Mouse (Mus musculus) intestine, embryonic 15.5 days (tissue): ENCODE data around the gene Scgb1c1. TPM values are rescaled to one million over a fixed set of nuclear protein-coding genes. Genes with fewer than 3 reads are reported as not detected.

ENCODE experiments used
- ATAC-seq: fragments of 200-750 bp; cut with Nextera tagmentation; 2 replicates; pipeline ENCODE4 v1.8.0; 2017; ENCODE audit warnings: moderate TSS enrichment, moderate library complexity
- H3K27ac ChIP-seq: fragments of 300-500 bp; sonication (generic); 2 replicates; pipeline ENCODE4 v1.5.1; 2015; ENCODE audit warnings: mild to moderate bottlenecking, inconsistent platforms
- H3K27me3 ChIP-seq: fragments of 300-500 bp; sonication (generic); replicated peaks from 2 replicates; pipeline ENCODE4 v1.6.1; 2015; ENCODE audit warnings: inconsistent platforms
- H3K36me3 ChIP-seq: fragments of 300-500 bp; sonication (generic); 2 replicates; pipeline ENCODE4 v1.6.1; 2015; ENCODE audit warnings: inconsistent platforms
- H3K4me1 ChIP-seq: fragments of 300-500 bp; sonication (generic); replicated peaks from 2 replicates; pipeline ENCODE4 v1.6.1; 2015; ENCODE audit warnings: inconsistent platforms
- H3K4me2 ChIP-seq: fragments of 300-500 bp; sonication (generic); replicated peaks from 2 replicates; pipeline ENCODE4 v1.6.1; 2015; ENCODE audit warnings: mild to moderate bottlenecking, inconsistent platforms
- H3K4me3 ChIP-seq: fragments of 300-500 bp; sonication (generic); replicated peaks from 2 replicates; pipeline ENCODE4 v1.5.1; 2015; ENCODE audit warnings: inconsistent platforms
- H3K9ac ChIP-seq: fragments of 300-500 bp; sonication (generic); 2 replicates; pipeline ENCODE4 v1.6.1; 2015; ENCODE audit warnings: inconsistent platforms
- H3K9me3 ChIP-seq: fragments of 300-500 bp; sonication (generic); 2 replicates; pipeline ENCODE4 v1.6.1; 2016; ENCODE audit warnings: inconsistent platforms
- WGBS: fragments of 180-500 bp; shearing (Covaris S2); methylation state at CpG from one replicate; pipeline ENCODE4 v1.1.7; 2015; 5-methylcytosine and 5-hydroxymethylcytosine counted together
- polyA plus RNA-seq: library from polyadenylated mRNA; unstranded; fragments of >200 nt; fragmentation: Nextera tagmentation; extraction: Ambion mirVana; gene quantifications from 2 replicates; pipeline ENCODE4 v1.2.1, GENCODE M21; 2015

Gene Scgb1c1
- polyA plus RNA-seq, 1 experiment from 2014 or later: not detected

GRCm38 (mm10) chr7:140847755-140848580 lies 2.6 kb downstream of the Scgb1c1 start, which contains the start of gene Odf3:
TSS of gene Odf3 (plus strand) at chr7:140847805.
- no peak within 1 kb of the TSS for H3K9ac ChIP-seq
- WGBS: 58% methylated on average over 11 of the region's 11 CpGs

GRCm38 (mm10) chr7:140848591-140848990 lies 3.2 kb downstream of the Scgb1c1 start:
- Histone ChIP-seq H3K27me3 (peaks cover 2% of the 10 kb centered on the region; the same call in 1 of the 2 replicates), H3K36me3 (peaks cover 18% of the 10 kb centered on the region), H3K4me1 (0 out of 2 replicates have a peak, but pooled peaks cover 2% of the 10 kb centered on the region), H3K9ac (no peak overlapping the region), H3K4me3 (no peak overlapping the region), H3K27ac (no peak overlapping the region), H3K9me3 (no peaks in the 10 kb centered on the region), H3K4me2 (no peak overlapping the region)
- 90% methylated on average over 10 of the region's 10 CpGs for WGBS
- no peak for ATAC-seq

More at GRCm38 (mm10) chr7:140847755-140848580, 2.6 kb downstream of the Scgb1c1 start, which contains the start of gene Odf3:
- Histone ChIP-seq H3K4me3 (no peak within 1 kb of the TSS), H3K27me3 (peaks cover 6% of the 10 kb centered on the region; the same call in 1 of the 2 replicates), H3K36me3 (peaks cover 14% of the 10 kb centered on the region), H3K9me3 (no peaks in the 10 kb centered on the region), H3K4me1 (0 out of 2 replicates have a peak, but pooled peaks cover 2% of the 10 kb centered on the region), H3K4me2 (no peak within 1 kb of the TSS), H3K27ac (no peak within 1 kb of the TSS)
- no peak for ATAC-seq

GRCm38 (mm10) chr7:140851916-140852315 lies 6.6 kb downstream of the Scgb1c1 start:
- Histone ChIP-seq H3K36me3 (peaks cover 24% of the 10 kb centered on the region), H3K4me3 (no peak overlapping the region), H3K9ac (no peak overlapping the region), H3K4me1 (peaks cover 7% of the 10 kb centered on the region), H3K27ac (no peak overlapping the region), H3K27me3 (no peaks in the 10 kb centered on the region), H3K9me3 (no peaks in the 10 kb centered on the region), H3K4me2 (no peak overlapping the region)
- 92% methylated on average over 4 of the region's 4 CpGs for WGBS
- ATAC-seq: no peak

GRCm38 (mm10) chr7:140853386-140853785 lies 8.0 kb downstream of the Scgb1c1 start:
- Histone ChIP-seq H3K4me1 (peaks cover 13% of the 10 kb centered on the region), H3K27ac (no peak overlapping the region), H3K9me3 (no peaks in the 10 kb centered on the region), H3K36me3 (peaks cover 24% of the 10 kb centered on the region), H3K27me3 (no peaks in the 10 kb centered on the region), H3K4me3 (no peak overlapping the region), H3K9ac (no peak overlapping the region), H3K4me2 (no peak overlapping the region)
- 80% methylated on average over 9 of the region's 9 CpGs for WGBS
- no peak for ATAC-seq

DNA sequence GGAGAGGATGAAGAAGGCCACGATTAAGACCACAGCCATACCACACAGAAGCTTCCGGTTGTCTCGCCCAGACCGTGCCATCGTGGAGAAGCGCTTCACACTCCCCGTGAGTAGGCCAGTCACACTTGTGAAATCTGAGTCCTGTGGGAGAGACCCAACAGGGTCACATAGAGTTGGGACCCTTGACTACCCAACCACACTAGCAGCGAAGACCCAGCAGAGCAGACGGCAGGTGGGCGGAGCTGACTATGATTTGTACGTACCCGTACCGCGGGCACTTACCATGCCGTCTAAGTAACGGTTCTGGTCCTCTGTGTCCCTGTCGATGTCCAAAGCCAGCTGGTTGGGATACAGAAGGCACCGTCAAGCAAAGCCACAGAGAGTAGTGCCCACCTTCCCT lies 9.1 kb downstream of the Scgb1c1 start:
- peak overlapping the region; percentile 98; the same call in 1 of the 2 replicates for H3K4me2 ChIP-seq
- H3K27ac ChIP-seq: no peak overlapping the region
- no peaks in the 10 kb centered on the region for H3K27me3 ChIP-seq
- H3K9me3 ChIP-seq: no peaks in the 10 kb centered on the region
- WGBS: 94% methylated on average over 18 of the region's 18 CpGs
- no peak overlapping the region for H3K4me3 ChIP-seq
- H3K36me3 ChIP-seq: peaks cover 24% of the 10 kb centered on the region
- H3K4me1 ChIP-seq: peaks cover 20% of the 10 kb centered on the region
- no peak for ATAC-seq
- no peak overlapping the region for H3K9ac ChIP-seq

- Histone ChIP-seq H3K4me3 (peak overlapping the region; percentile 57), H3K27me3 (no peaks in the 10 kb centered on the region), H3K9me3 (no peaks in the 10 kb centered on the region), H3K9ac (peak overlapping the region; percentile 85), H3K4me2 (peak overlapping the region; percentile 98), H3K27ac (no peak overlapping the region), H3K36me3 (peaks cover 26% of the 10 kb centered on the region), H3K4me1 (peaks cover 20% of the 10 kb centered on the region)
- ATAC-seq: no peak
- 74% methylated on average over 9 of the region's 9 CpGs for WGBS
Observed at GRCm38 (mm10) chr7:140855181-140855580, 9.8 kb downstream of the Scgb1c1 start.

GRCm38 (mm10) chr7:140855860-140856784 lies 10.8 kb downstream of the Scgb1c1 start, which contains the start of gene Gm45785:
TSS of gene Gm45785 (minus strand) at chr7:140856331.
- Histone ChIP-seq H3K36me3 (peaks cover 34% of the 10 kb centered on the region), H3K9me3 (no peaks in the 10 kb centered on the region), H3K27me3 (no peaks in the 10 kb centered on the region), H3K9ac (peak within 1 kb of the TSS; percentile 85), H3K4me1 (peaks cover 20% of the 10 kb centered on the region), H3K27ac (peak within 1 kb of the TSS; percentile 95), H3K4me2 (peak within 1 kb of the TSS; percentile 98), H3K4me3 (peak within 1 kb of the TSS; percentile 57)
- under 1% methylated on average over 51 of the region's 51 CpGs for WGBS
- ATAC-seq: peak; percentile 88

DNA sequence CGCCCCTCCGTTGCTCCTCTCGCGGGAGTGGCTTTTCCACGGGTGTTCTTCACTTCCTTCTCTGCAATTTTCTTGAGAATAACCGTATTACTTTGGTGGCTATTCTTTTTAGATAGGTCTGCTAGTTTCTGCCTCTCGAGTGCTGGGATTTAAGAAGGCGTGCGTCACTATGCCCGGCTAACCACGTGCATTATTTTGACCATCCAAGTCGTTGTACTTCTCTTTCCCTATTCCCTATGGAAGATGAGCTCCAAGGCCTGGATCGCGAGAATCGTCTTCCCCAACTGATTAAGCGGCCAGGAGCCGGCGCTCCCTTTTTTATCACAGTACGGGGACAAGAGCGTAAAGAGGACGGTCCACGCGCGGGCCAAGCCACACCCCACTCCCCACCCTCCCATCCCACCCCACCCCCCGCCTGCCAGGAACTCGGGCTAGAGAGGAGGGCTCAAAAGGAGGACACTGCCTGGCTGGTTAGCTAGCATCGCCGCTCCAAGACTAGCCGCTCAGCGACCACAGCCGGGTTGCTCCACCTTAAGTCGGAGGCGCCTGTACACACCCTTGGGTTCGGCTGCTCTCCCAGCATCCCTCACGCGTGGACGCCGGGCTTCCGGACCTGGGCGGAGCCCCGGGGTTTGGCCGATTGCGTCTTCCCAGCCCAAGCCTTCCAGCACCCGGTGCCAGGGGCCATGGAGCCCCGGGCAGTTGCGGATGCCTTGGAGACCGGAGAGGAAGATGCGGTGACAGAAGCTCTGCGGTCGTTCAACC lies 11.6 kb downstream of the Scgb1c1 start, which contains the start of gene Ric8a:
Gene Ric8a (plus strand): TSS at position 173 of the 765 bp plus-strand sequence.
- peak; percentile 88 for ATAC-seq
- WGBS: 0% methylated on average over 50 of the region's 50 CpGs
- peak within 1 kb of the TSS; percentile 57 for H3K4me3 ChIP-seq
- peaks cover 36% of the 10 kb centered on the region for H3K36me3 ChIP-seq
- peak within 1 kb of the TSS; percentile 98 for H3K4me2 ChIP-seq
- H3K9me3 ChIP-seq: no peaks in the 10 kb centered on the region
- H3K27me3 ChIP-seq: no peaks in the 10 kb centered on the region
- H3K9ac ChIP-seq: peak within 1 kb of the TSS; percentile 85
- H3K4me1 ChIP-seq: peaks cover 20% of the 10 kb centered on the region
- H3K27ac ChIP-seq: peak within 1 kb of the TSS; percentile 95

- Histone ChIP-seq H3K9ac (peak within 1 kb of the TSS; percentile 85), H3K36me3 (peaks cover 37% of the 10 kb centered on the region), H3K4me1 (peaks cover 20% of the 10 kb centered on the region), H3K27ac (peak within 1 kb of the TSS; percentile 95), H3K9me3 (no peaks in the 10 kb centered on the region), H3K4me3 (peak within 1 kb of the TSS; percentile 57), H3K27me3 (no peaks in the 10 kb centered on the region), H3K4me2 (peak within 1 kb of the TSS; percentile 98)
- ATAC-seq: peak; percentile 39
- 34% methylated on average over 40 of the region's 40 CpGs for WGBS
Observed at GRCm38 (mm10) chr7:140857550-140858505, 12.5 kb downstream of the Scgb1c1 start, which contains the start of gene Bet1l. TSS of gene Bet1l (minus strand) at chr7:140857577.

DNA sequence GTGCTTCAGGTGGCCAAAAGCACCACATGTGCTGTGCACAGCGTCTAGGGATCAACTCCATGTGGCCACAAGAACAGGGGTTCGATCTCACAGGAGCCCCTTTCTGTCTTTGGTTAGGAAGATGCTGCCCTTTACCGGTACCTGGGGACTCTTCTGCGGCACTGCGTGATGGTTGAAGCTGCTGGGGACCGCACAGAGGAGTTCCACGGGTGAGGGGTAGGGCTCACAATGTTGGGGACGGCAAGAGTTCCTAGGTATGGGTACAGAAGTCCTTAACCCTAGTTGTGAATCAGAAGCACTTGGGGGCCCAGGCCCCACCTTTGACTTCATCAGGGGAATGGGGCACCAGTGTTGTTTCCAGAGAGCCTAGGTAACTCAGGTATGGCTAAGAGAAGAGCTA lies 13.4 kb downstream of the Scgb1c1 start:
- H3K9me3 ChIP-seq: no peaks in the 10 kb centered on the region
- peak overlapping the region; percentile 98 for H3K4me2 ChIP-seq
- no peak overlapping the region for H3K27ac ChIP-seq
- peak overlapping the region; percentile 85; the same call in 1 of the 2 replicates for H3K9ac ChIP-seq
- ATAC-seq: no peak
- H3K4me1 ChIP-seq: peaks cover 20% of the 10 kb centered on the region
- 96% methylated on average over 8 of the region's 8 CpGs for WGBS
- H3K27me3 ChIP-seq: no peaks in the 10 kb centered on the region
- no peak overlapping the region for H3K4me3 ChIP-seq
- H3K36me3 ChIP-seq: peaks cover 35% of the 10 kb centered on the region
